9 mouse cellular contexts compared by ENCODE assay signal in the genomic region with DNA sequence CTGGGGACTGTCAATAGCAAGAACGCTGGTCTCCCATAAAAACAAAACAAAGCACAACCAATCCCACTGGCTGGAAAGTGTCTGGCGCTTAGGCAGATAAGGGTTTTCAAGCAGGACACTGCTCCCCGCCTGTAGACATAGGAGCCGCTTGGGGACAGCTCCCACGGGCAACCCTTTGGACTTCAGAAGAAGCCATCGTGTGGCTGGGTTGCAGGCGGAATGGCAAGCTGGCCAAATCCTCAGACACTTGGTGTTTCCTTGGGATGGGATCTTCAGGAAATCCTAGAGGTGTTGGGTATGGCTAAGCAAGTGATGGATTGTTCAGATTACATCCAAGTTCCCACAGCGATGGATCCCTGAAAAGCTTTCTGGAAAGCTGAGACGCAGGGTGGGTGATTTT. TPM values are rescaled to one million over a fixed set of nuclear protein-coding genes. Genes with fewer than 3 reads are reported as not detected.
DNase-seq lines count a peak whose midpoint lies in the region; ATAC-seq and TF ChIP-seq lines count a peak whose summit lies in the region.
"Had no signal": no experiment of that assay in that cellular context is flagged by ENCODE, and none has a peak within 500 bp of the region (broad histone marks: within the 10 kb centered on the region; RNA-seq: fewer than 3 reads in every experiment).

No protein-coding gene starts in this region.

- peaks cover 14% of the 10 kb centered on the region for H3K4me1 ChIP-seq in forebrain, postnatal 0 days (ENCODE audit: insufficient read depth)
- peaks cover 43% of the 10 kb centered on the region for H3K4me1 ChIP-seq in midbrain, embryonic 10.5 days

- no peak overlapping the region for H3K27ac ChIP-seq in gastrocnemius, adult 2 months
- peak overlapping the region; percentile 94 for H3K27ac ChIP-seq in forebrain, postnatal 0 days (ENCODE audit: low read depth, low read length)
- peak overlapping the region; percentile 92 for H3K27ac ChIP-seq in midbrain, embryonic 10.5 days (replicated peaks)

- no peak for ATAC-seq in forebrain, postnatal 0 days

- 2% methylated on average over 9 of the region's 9 CpGs for WGBS in forebrain, postnatal 0 days
- WGBS in midbrain, embryonic 10.5 days = 5% methylated on average over 9 of the region's 9 CpGs

- peak overlapping the region; percentile 93 for H3K9ac ChIP-seq in forebrain, postnatal 0 days

- no peak for DNase-seq in gastrocnemius, adult 2 months
- no peak for DNase-seq in gastrocnemius, adult 18-20 months (ENCODE audit: low spot score)
- DNase-seq in MN1 (ENCODE audit: low spot score) = peak; percentile 59
- DNase-seq in forebrain, postnatal 0 days = peak; percentile 54
- DNase-seq in midbrain, embryonic 10.5 days (ENCODE audit: low spot score) = peak; percentile 27
- DNase-seq in spleen, postnatal 14 days (ENCODE audit: low spot score in 2 of 2) = no peak
- no peak for DNase-seq in right cerebral cortex, postnatal 25 days
- DNase-seq in right cerebral cortex, adult 18-20 months = no peak

- no peaks in the 10 kb centered on the region for H3K27me3 ChIP-seq in forebrain, postnatal 0 days (ENCODE audit: insufficient read depth, low read length)
- H3K27me3 ChIP-seq in midbrain, embryonic 10.5 days (ENCODE audit: low read depth, poor library complexity, severe bottlenecking) = peaks cover 54% of the 10 kb centered on the region

- intact Hi-C loops in gastrocnemius, adult 2 months (cut with DNase I) = no loop called here

- H3K4me3 ChIP-seq in gastrocnemius, adult 2 months = peak overlapping the region; percentile 81
- peak overlapping the region; percentile 88 for H3K4me3 ChIP-seq in forebrain, postnatal 0 days (ENCODE audit: low read depth, low read length)
- peak overlapping the region; percentile 82 for H3K4me3 ChIP-seq in midbrain, embryonic 10.5 days

- peaks cover 6% of the 10 kb centered on the region for H3K36me3 ChIP-seq in forebrain, postnatal 0 days (ENCODE audit: insufficient read depth)
- H3K36me3 ChIP-seq in midbrain, embryonic 10.5 days = peaks cover 19% of the 10 kb centered on the region

- TF ChIP-seq CTCF in gastrocnemius, adult 2 months (IDR thresholded peaks at IDR 0.05) = no peak
- TF ChIP-seq CTCF in forebrain, postnatal 0 days (IDR thresholded peaks at IDR 0.05; ENCODE audit: low read depth) = no peak

- H3K9me3 ChIP-seq in forebrain, postnatal 0 days (ENCODE audit: low read length) = no peaks in the 10 kb centered on the region
- no peaks in the 10 kb centered on the region for H3K9me3 ChIP-seq in midbrain, embryonic 10.5 days (replicated peaks)

- peak overlapping the region; percentile 74 for H3K4me2 ChIP-seq in forebrain, postnatal 0 days (ENCODE audit: low read depth)

RNA-seq across cellular contexts. Expression of a gene that starts 1.1 kb away (rescaled TPM):
- not detected for total RNA-seq in gastrocnemius, adult 2 months (2021)
- not detected for total RNA-seq in gastrocnemius, adult 18-20 months (2021)
- total RNA-seq in forebrain, postnatal 0 days (2014; rRNA removed) = 69.5 and 106 TPM in 2 replicates
- 70.8 and 74.5 TPM in 2 replicates for polyA plus RNA-seq in forebrain, postnatal 0 days (2015; fragmentation: Nextera tagmentation; extraction: Ambion mirVana)
- polyA plus RNA-seq in midbrain, embryonic 10.5 days (2016; fragmentation: Nextera tagmentation; extraction: Ambion mirVana) = 19.0 and 26.7 TPM in 2 replicates
- total RNA-seq: hematopoietic stem cell, adult 5-6 weeks had no signal

RNA-seq across cellular contexts. Expression of a gene that starts 4.5 kb away (rescaled TPM):
- 1 to 10 TPM; 3.7 to 4.2 TPM for total RNA-seq in gastrocnemius, adult 2 months (2021)
- 1 to 10 TPM; 3.6 to 4.9 TPM for total RNA-seq in gastrocnemius, adult 18-20 months (2021)
- total RNA-seq in forebrain, postnatal 0 days (2014; rRNA removed) = 32.7 and 33.7 TPM in 2 replicates
- polyA plus RNA-seq in forebrain, postnatal 0 days (2015; fragmentation: Nextera tagmentation; extraction: Ambion mirVana) = 46.2 and 51.9 TPM in 2 replicates
- 42.5 and 43.0 TPM in 2 replicates for polyA plus RNA-seq in midbrain, embryonic 10.5 days (2016; fragmentation: Nextera tagmentation; extraction: Ambion mirVana)

RNA-seq across cellular contexts. Expression of a gene that starts 36.4 kb away (rescaled TPM):
- total RNA-seq in gastrocnemius, adult 2 months (2021) = 10 to 100 TPM; 37.5 to 44.5 TPM
- total RNA-seq in gastrocnemius, adult 18-20 months (2021) = 10 to 100 TPM; 37.8 to 41.0 TPM
- 14.7 and 20.1 TPM in 2 replicates for total RNA-seq in forebrain, postnatal 0 days (2014; rRNA removed)
- polyA plus RNA-seq in forebrain, postnatal 0 days (2015; fragmentation: Nextera tagmentation; extraction: Ambion mirVana) = 32.0 and 40.7 TPM in 2 replicates
- polyA plus RNA-seq in midbrain, embryonic 10.5 days (2016; fragmentation: Nextera tagmentation; extraction: Ambion mirVana) = 69.3 and 74.2 TPM in 2 replicates

Comparison
In these comparisons a context has a peak if more than half of its experiments do, and no peak if none do; other contexts are left out.
1. DNase-seq: peak in MN1 (single experiment), forebrain, postnatal 0 days (single experiment) and midbrain, embryonic 10.5 days (single experiment); none in gastrocnemius, adult 2 months (single experiment), gastrocnemius, adult 18-20 months (single experiment), spleen, postnatal 14 days (0 of 2), right cerebral cortex, postnatal 25 days (single experiment) and right cerebral cortex, adult 18-20 months (single experiment).
2. RNA of a gene that starts 1.1 kb away (total RNA-seq): 69.5 to 106 TPM in forebrain, postnatal 0 days; not detected in gastrocnemius, adult 18-20 months and not detected in gastrocnemius, adult 2 months; every median in the first group is over 10 times any median in the second.
3. Peak in every context shown above with its lines, with median percentiles within 50 percentile points of each other: H3K4me3 ChIP-seq.